Mouse (Mus musculus): ENCODE results near the gene Mrps26. TPM values are rescaled to one million over a fixed set of nuclear protein-coding genes. Genes with fewer than 3 reads are reported as not detected.
A peak's percentile ranks its signal among the peaks of the same experiment; 100 is the strongest.
"Not testable (repeated sequence)": the region's sequence is repeated elsewhere in the genome, so short reads cannot be mapped to it uniquely, and the experiment has no call there.

Mrps26 gene
- polyA plus RNA-seq, 1 experiment from 2014 or later = 70.5 TPM

- Histone ChIP-seq H3K36me3 (ENCODE audit: control insufficient read depth, insufficient read depth, low read length) (no peaks in the 10 kb centered on the region; the same call in 1 of the 2 replicates), H3K27me3 (ENCODE audit: control insufficient read depth, insufficient read depth, low read length) (no peaks in the 10 kb centered on the region), H3K9me3 (ENCODE audit: control insufficient read depth, low read length) (no peaks in the 10 kb centered on the region), H3K4me1 (replicated peaks; ENCODE audit: control insufficient read depth, insufficient read depth, low read length) (peaks cover 3% of the 10 kb centered on the region; the same call in 1 of the 2 replicates), H3K27ac (ENCODE audit: low read depth, low read length) (no peak overlapping the region), H3K4me2 (ENCODE audit: low read depth, low read length, severe bottlenecking) (no peak overlapping the region), H3K9ac (ENCODE audit: low read length) (no peak overlapping the region), H3K4me3 (ENCODE audit: low read depth, low read length) (no peak overlapping the region)
- no peak for DNase-seq (ENCODE audit: low spot score)
- WGBS = 69% methylated on average over 2 of the region's 2 CpGs
- ATAC-seq (replicated peaks; ENCODE audit: low FRiP score) = no peak
Observed at GRCm38 (mm10) chr2:130558015-130558414, 5.5 kb upstream of the Mrps26 start.

GRCm38 (mm10) chr2:130564063-130564462 lies 521 bp downstream of the Mrps26 start:
- Histone ChIP-seq H3K4me2 (ENCODE audit: low read depth, low read length, severe bottlenecking) (peak overlapping the region; percentile 93), H3K36me3 (ENCODE audit: control insufficient read depth, insufficient read depth, low read length) (no peaks in the 10 kb centered on the region; the same call in 1 of the 2 replicates), H3K9ac (ENCODE audit: low read length) (peak overlapping the region; percentile 85), H3K4me1 (replicated peaks; ENCODE audit: control insufficient read depth, insufficient read depth, low read length) (peaks cover 7% of the 10 kb centered on the region; the same call in 1 of the 2 replicates), H3K9me3 (ENCODE audit: control insufficient read depth, low read length) (no peaks in the 10 kb centered on the region), H3K27me3 (ENCODE audit: control insufficient read depth, insufficient read depth, low read length) (no peaks in the 10 kb centered on the region), H3K4me3 (ENCODE audit: low read depth, low read length) (peak overlapping the region; percentile 86), H3K27ac (ENCODE audit: low read depth, low read length) (no peak overlapping the region)
- WGBS = under 1% methylated on average over 23 of the region's 23 CpGs
- DNase-seq (ENCODE audit: low spot score) = no peak
- ATAC-seq (replicated peaks; ENCODE audit: low FRiP score) = peak; percentile 41

GRCm38 (mm10) chr2:130564983-130565382 lies 1.4 kb downstream of the Mrps26 start:
- Histone ChIP-seq H3K9ac (ENCODE audit: low read length) (no peak overlapping the region), H3K4me2 (ENCODE audit: low read depth, low read length, severe bottlenecking) (no peak overlapping the region)
- WGBS = 84% methylated on average over 8 of the region's 8 CpGs

GRCm38 (mm10) chr2:130568921-130569320 lies 5.4 kb downstream of the Mrps26 start:
- H3K36me3 ChIP-seq (ENCODE audit: control insufficient read depth, insufficient read depth, low read length) = no peaks in the 10 kb centered on the region; the same call in 1 of the 2 replicates

More at GRCm38 (mm10) chr2:130564983-130565382, 1.4 kb downstream of the Mrps26 start:
- no peak overlapping the region for H3K4me3 ChIP-seq (ENCODE audit: low read depth, low read length)
- H3K36me3 ChIP-seq (ENCODE audit: control insufficient read depth, insufficient read depth, low read length) = no peaks in the 10 kb centered on the region; the same call in 1 of the 2 replicates
- ATAC-seq (replicated peaks; ENCODE audit: low FRiP score) (no peak), DNase-seq (ENCODE audit: low spot score) (no peak)
- peaks cover 7% of the 10 kb centered on the region; the same call in 1 of the 2 replicates for H3K4me1 ChIP-seq (replicated peaks; ENCODE audit: control insufficient read depth, insufficient read depth, low read length)
- H3K27me3 ChIP-seq (ENCODE audit: control insufficient read depth, insufficient read depth, low read length) = no peaks in the 10 kb centered on the region
- no peaks in the 10 kb centered on the region for H3K9me3 ChIP-seq (ENCODE audit: control insufficient read depth, low read length)
- no peak overlapping the region for H3K27ac ChIP-seq (ENCODE audit: low read depth, low read length)

GRCm38 (mm10) chr2:130569926-130570325 lies 6.4 kb downstream of the Mrps26 start:
- Histone ChIP-seq H3K27me3 (ENCODE audit: control insufficient read depth, insufficient read depth, low read length) (0 out of 2 replicates have a peak, but pooled peaks cover 2% of the 10 kb centered on the region), H3K36me3 (ENCODE audit: control insufficient read depth, insufficient read depth, low read length) (no peaks in the 10 kb centered on the region; the same call in 1 of the 2 replicates), H3K4me1 (replicated peaks; ENCODE audit: control insufficient read depth, insufficient read depth, low read length) (no peaks in the 10 kb centered on the region), H3K9ac (ENCODE audit: low read length) (no peak overlapping the region), H3K9me3 (ENCODE audit: control insufficient read depth, low read length) (no peaks in the 10 kb centered on the region), H3K4me2 (ENCODE audit: low read depth, low read length, severe bottlenecking) (no peak overlapping the region), H3K4me3 (ENCODE audit: low read depth, low read length) (no peak overlapping the region), H3K27ac (ENCODE audit: low read depth, low read length) (no peak overlapping the region)
- ATAC-seq (replicated peaks; ENCODE audit: low FRiP score) = no peak
- no peak for DNase-seq (ENCODE audit: low spot score)

More at GRCm38 (mm10) chr2:130568921-130569320, 5.4 kb downstream of the Mrps26 start:
- Histone ChIP-seq H3K4me2 (ENCODE audit: low read depth, low read length, severe bottlenecking) (no peak overlapping the region), H3K27me3 (ENCODE audit: control insufficient read depth, insufficient read depth, low read length) (0 out of 2 replicates have a peak, but pooled peaks cover under 1% of the 10 kb centered on the region), H3K4me1 (replicated peaks; ENCODE audit: control insufficient read depth, insufficient read depth, low read length) (peaks cover 3% of the 10 kb centered on the region; the same call in 1 of the 2 replicates), H3K27ac (ENCODE audit: low read depth, low read length) (no peak overlapping the region), H3K9me3 (ENCODE audit: control insufficient read depth, low read length) (no peaks in the 10 kb centered on the region), H3K9ac (ENCODE audit: low read length) (no peak overlapping the region), H3K4me3 (ENCODE audit: low read depth, low read length) (no peak overlapping the region)
- ATAC-seq (replicated peaks; ENCODE audit: low FRiP score) (no peak), DNase-seq (ENCODE audit: low spot score) (no peak)
- 80% methylated on average over 4 of the region's 4 CpGs for WGBS

GRCm38 (mm10) chr2:130574960-130575359 lies 11.4 kb downstream of the Mrps26 start:
- no peak overlapping the region for H3K4me2 ChIP-seq (ENCODE audit: low read depth, low read length, severe bottlenecking)
- WGBS = 82% methylated on average over 5 of the region's 5 CpGs

GRCm38 (mm10) chr2:130575873-130576272 lies 12.3 kb downstream of the Mrps26 start, which contains the start of gene Oxt:
Gene Oxt (plus strand): TSS chr2:130576173.
- Histone ChIP-seq H3K9ac (ENCODE audit: low read length) (no peak within 1 kb of the TSS), H3K36me3 (ENCODE audit: control insufficient read depth, insufficient read depth, low read length) (no peaks in the 10 kb centered on the region), H3K27ac (ENCODE audit: low read depth, low read length) (no peak within 1 kb of the TSS), H3K4me2 (ENCODE audit: low read depth, low read length, severe bottlenecking) (peak within 1 kb of the TSS; percentile 37), H3K27me3 (ENCODE audit: control insufficient read depth, insufficient read depth, low read length) (peaks cover 60% of the 10 kb centered on the region), H3K4me3 (ENCODE audit: low read depth, low read length) (peak within 1 kb of the TSS; percentile 19), H3K9me3 (ENCODE audit: control insufficient read depth, low read length) (no peaks in the 10 kb centered on the region), H3K4me1 (replicated peaks; ENCODE audit: control insufficient read depth, insufficient read depth, low read length) (peaks cover 3% of the 10 kb centered on the region; the same call in 1 of the 2 replicates)
- 35% methylated on average over 9 of the region's 9 CpGs for WGBS
- ATAC-seq (replicated peaks; ENCODE audit: low FRiP score) = no peak
- DNase-seq (ENCODE audit: low spot score) = no peak

More at GRCm38 (mm10) chr2:130574960-130575359, 11.4 kb downstream of the Mrps26 start:
- Histone ChIP-seq H3K27me3 (ENCODE audit: control insufficient read depth, insufficient read depth, low read length) (peaks cover 51% of the 10 kb centered on the region), H3K4me3 (ENCODE audit: low read depth, low read length) (no peak overlapping the region), H3K27ac (ENCODE audit: low read depth, low read length) (no peak overlapping the region), H3K4me1 (replicated peaks; ENCODE audit: control insufficient read depth, insufficient read depth, low read length) (no peaks in the 10 kb centered on the region), H3K36me3 (ENCODE audit: control insufficient read depth, insufficient read depth, low read length) (no peaks in the 10 kb centered on the region), H3K9ac (ENCODE audit: low read length) (no peak overlapping the region), H3K9me3 (ENCODE audit: control insufficient read depth, low read length) (no peaks in the 10 kb centered on the region)
- ATAC-seq (replicated peaks; ENCODE audit: low FRiP score) (no peak), DNase-seq (ENCODE audit: low spot score) (no peak)

GRCm38 (mm10) chr2:130576564-130576963 lies 13.0 kb downstream of the Mrps26 start:
- not testable (repeated sequence) for H3K9me3 ChIP-seq (ENCODE audit: control insufficient read depth, low read length); ATAC-seq (replicated peaks; ENCODE audit: low FRiP score); H3K36me3 ChIP-seq (ENCODE audit: control insufficient read depth, insufficient read depth, low read length); H3K9ac ChIP-seq (ENCODE audit: low read length); H3K4me1 ChIP-seq (replicated peaks; ENCODE audit: control insufficient read depth, insufficient read depth, low read length); H3K27ac ChIP-seq (ENCODE audit: low read depth, low read length)
- peak; percentile 63 for DNase-seq (ENCODE audit: low spot score)
- H3K4me2 ChIP-seq (ENCODE audit: low read depth, low read length, severe bottlenecking) = peak overlapping the region; percentile 37
- peak overlapping the region; percentile 19 for H3K4me3 ChIP-seq (ENCODE audit: low read depth, low read length)
- H3K27me3 ChIP-seq (ENCODE audit: control insufficient read depth, insufficient read depth, low read length) = peaks cover 67% of the 10 kb centered on the region
- WGBS = 1% methylated on average over 30 of the region's 32 CpGs

GRCm38 (mm10) chr2:130577021-130577420 lies 13.5 kb downstream of the Mrps26 start:
- no peak for ATAC-seq (replicated peaks; ENCODE audit: low FRiP score)
- peaks cover 6% of the 10 kb centered on the region; the same call in 1 of the 2 replicates for H3K4me1 ChIP-seq (replicated peaks; ENCODE audit: control insufficient read depth, insufficient read depth, low read length)
- no peak overlapping the region for H3K4me3 ChIP-seq (ENCODE audit: low read depth, low read length)
- H3K27me3 ChIP-seq (ENCODE audit: control insufficient read depth, insufficient read depth, low read length) = peaks cover 72% of the 10 kb centered on the region
- no peaks in the 10 kb centered on the region for H3K36me3 ChIP-seq (ENCODE audit: control insufficient read depth, insufficient read depth, low read length)
- H3K4me2 ChIP-seq (ENCODE audit: low read depth, low read length, severe bottlenecking) = peak overlapping the region; percentile 37; the same call in 1 of the 2 replicates
- no peak overlapping the region for H3K27ac ChIP-seq (ENCODE audit: low read depth, low read length)
- DNase-seq (ENCODE audit: low spot score) = no peak
- no peak overlapping the region for H3K9ac ChIP-seq (ENCODE audit: low read length)
- 2% methylated on average over 9 of the region's 9 CpGs for WGBS
- H3K9me3 ChIP-seq (ENCODE audit: control insufficient read depth, low read length) = no peaks in the 10 kb centered on the region
